Mouse (Mus musculus) lung, adult 18-20 months (tissue): ENCODE measurements at regions not wholly inside any gene's neighbourhood (a gene's known extent, or its start where the extent isn't known, plus 50 kb on each side); places are given as distances from the start of the nearest gene placed in this dataset.

Experiments
- DNase-seq, 2 experiments: peaks; one replicate each; pipeline ENCODE4 v3.0.0; 2022; ENCODE audit warnings: mixed read lengths in 2 of 2

- no peak for DNase-seq
Measured at GRCm38 (mm10) chr8:91872278-91873115, 70.6 kb upstream of the Irx3 start.

GRCm38 (mm10) chr8:91867069-91867468, 65.2 kb upstream of the Irx3 start:
- DNase-seq, result no peak

GRCm38 (mm10) chr8:91866076-91866475, 64.2 kb upstream of the Irx3 start:
- no peak for DNase-seq

- no peak for DNase-seq
Measured at GRCm38 (mm10) chr8:91865361-91865760, 63.5 kb upstream of the Irx3 start.

GRCm38 (mm10) chr8:91863505-91863904, 61.6 kb upstream of the Irx3 start:
- no peak for DNase-seq

GRCm38 (mm10) chr8:91855881-91856280, 54.0 kb upstream of the Irx3 start:
- DNase-seq, result no peak

- DNase-seq, result no peak
Measured at GRCm38 (mm10) chr8:91854369-91854768, 52.5 kb upstream of the Irx3 start.

- DNase-seq, result no peak
Measured at GRCm38 (mm10) chr8:91853803-91854202, 51.9 kb upstream of the Irx3 start.

- DNase-seq, result peak in 1 of 2 experiments; percentile 6
Measured at GRCm38 (mm10) chr8:91853336-91853735, 51.5 kb upstream of the Irx3 start.
